Mouse (Mus musculus) urinary bladder, postnatal 14 days (tissue): ENCODE data around the gene Bean1.
A peak's percentile ranks its signal among the peaks of the same experiment; 100 is the strongest.

Experiments
- DNase-seq: peaks from one replicate; pipeline ENCODE4 v3.0.0; 2021; ENCODE audit warnings: low spot score

Gene Bean1

DNA sequence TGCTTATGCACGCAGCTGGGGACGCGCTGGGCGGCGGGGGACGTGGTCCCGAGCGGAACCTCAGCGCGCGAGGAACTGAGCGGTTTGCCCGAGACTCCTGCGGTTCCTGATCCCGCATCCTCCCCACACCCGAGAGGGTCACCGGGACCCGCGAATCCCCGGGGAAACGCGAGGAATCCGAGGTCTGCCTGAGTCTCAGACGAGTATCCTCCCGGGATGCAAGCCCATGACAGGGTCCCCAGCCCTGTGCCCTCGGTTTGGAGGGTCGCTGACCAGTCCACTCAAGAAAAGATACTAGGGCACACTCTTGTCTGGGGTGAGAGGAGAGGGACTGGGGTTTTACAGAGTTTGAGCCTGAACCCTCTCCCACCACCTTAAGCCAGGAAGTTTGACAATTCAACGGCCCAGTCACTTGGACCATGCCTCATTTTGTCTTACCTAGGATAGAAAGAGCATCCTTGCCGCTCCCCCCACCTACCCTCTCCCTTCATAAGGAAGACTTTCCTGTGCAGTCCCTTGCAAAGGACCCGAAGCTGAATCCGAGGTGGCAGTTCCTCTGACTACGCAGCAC, 893 bp downstream of the Bean1 start:
- DNase-seq = no peak

DNA sequence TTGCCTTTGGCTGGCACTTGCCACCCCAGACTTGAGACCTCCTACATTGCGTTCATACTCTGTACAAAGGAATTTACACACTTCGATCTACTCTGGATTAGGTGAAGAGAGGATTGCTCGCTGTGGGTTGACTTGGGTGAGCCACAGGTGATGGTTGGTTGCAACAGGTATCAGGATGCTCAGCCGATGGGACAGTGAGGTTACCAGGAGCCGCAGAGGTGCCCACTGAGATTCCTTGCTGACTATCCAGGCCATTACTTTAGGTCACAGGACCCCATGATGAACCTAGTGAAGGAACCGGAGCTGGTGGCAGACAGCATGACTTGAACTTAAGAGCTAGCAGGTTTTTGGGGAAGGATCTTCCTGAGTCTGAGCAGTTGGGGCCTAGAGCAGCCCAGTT, 2.2 kb downstream of the Bean1 start:
- DNase-seq = no peak

DNA sequence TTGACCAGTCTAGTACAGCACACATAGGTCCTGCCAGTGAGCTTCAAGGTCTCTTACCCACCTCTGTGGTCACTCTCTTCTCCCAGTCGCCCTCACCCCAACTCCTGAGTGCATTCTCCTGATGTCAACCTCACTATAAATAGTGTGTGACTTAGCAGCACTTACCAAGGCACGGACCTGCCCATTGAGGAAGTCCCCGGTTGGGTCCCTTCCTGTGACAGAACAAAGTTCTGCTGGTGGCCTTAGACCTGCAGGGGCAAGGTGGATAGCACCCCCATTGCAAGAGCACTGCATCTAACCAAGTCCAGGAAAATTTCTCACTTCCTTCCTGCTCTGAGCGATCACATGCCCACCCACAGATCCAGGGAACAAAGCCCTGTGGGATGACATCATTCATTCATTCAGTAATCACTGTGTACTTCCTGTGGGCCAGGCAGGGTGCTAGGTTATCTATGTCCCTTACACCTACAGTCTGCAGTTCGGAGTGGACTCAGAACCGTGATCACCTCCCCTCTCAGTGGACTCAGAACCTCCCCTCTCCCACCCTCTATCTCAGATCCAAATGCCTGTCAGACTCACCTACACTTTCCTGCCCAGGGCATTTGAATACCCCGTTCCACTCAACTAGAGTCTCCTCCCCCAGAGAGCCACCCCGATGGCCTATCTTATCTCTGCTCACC, 5.7 kb downstream of the Bean1 start:
- DNase-seq = no peak

DNA sequence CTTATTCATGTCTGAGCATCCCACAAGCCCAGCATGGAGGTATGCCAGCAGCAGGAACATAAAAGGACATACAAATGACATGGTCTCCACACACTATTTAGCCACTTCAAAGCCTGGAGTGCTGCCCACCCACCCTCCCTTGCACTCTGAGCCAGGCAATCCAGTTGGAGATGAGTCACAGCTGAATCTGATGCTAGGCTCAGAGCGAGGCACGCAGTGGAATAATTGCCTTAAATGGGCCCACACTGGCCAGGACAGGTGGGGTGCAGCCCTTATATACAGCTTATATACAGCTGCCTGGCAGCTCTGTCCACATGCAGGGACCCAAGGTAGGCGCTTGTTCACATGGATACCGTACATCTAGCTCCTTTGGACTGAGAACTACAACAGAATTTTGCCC, 6.8 kb downstream of the Bean1 start:
- DNase-seq = no peak

DNA sequence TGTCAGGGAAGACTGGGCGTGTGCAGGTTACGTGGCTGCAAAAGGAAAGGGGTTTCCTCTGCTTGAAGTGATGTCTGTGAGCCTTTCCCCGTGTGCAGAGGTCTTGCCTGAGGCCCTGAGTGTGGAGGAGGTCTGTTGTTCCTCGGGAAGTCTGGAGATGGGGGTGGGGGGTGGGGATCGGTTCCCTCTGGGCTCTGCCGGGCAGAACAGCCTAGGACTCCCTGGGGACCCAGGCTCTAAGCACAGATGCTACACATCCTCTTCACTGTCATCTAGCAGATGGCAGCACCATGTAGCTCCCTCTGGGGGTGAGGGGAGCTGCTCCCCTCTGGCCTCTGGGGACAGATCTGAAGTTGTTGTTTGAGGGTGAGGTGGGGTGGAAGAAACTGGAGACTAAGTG, 14.7 kb downstream of the Bean1 start:
- no peak for DNase-seq

- no peak for DNase-seq
Observed at GRCm38 (mm10) chr8:104186827-104187226, 16.6 kb downstream of the Bean1 start.

DNA sequence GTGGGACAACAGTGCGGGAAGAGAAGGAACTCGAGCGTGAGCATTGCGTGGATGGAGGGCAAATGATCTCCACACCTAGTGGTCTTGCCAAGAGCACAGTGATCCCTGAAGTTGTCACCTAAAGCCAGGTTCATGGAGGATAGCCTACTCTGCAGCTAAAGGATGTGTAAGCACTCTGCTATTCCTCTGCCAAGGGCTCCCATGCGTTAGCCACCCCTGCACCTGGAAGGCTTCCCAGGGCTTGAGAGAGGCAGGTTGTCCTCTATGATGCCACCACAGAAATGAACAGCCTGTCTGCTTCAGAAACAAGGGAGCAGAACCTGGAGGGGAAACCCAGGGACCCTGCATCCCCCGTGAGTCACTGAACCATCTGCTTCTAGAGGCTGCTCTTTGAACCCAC, 17.4 kb downstream of the Bean1 start:
- DNase-seq = no peak

DNA sequence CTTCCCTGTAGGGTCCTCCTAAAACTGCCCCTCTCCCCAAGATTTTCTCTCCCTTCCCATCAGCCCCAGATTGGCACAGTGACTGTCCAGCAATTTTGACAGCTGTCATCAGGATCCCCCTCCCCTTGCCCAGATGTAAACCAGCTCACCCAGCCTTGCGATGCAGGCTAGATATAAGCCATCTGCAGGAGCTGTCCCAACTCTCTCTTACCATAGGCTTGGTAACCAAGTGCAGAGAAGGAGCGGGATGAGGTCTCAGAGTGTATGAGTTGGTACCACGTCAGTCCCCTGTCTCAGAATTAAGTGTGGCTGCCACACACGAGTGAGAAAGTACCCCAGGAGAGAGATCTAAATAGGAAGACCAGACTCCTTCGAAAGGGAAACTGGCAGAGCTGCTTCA, 18.2 kb downstream of the Bean1 start:
- no peak for DNase-seq

GRCm38 (mm10) chr8:104190777-104191468, 20.7 kb downstream of the Bean1 start:
- no peak for DNase-seq

- peak; percentile 34 for DNase-seq
Observed at GRCm38 (mm10) chr8:104191496-104191895, 21.3 kb downstream of the Bean1 start.

GRCm38 (mm10) chr8:104199802-104200201, 29.6 kb downstream of the Bean1 start:
- no peak for DNase-seq

DNA sequence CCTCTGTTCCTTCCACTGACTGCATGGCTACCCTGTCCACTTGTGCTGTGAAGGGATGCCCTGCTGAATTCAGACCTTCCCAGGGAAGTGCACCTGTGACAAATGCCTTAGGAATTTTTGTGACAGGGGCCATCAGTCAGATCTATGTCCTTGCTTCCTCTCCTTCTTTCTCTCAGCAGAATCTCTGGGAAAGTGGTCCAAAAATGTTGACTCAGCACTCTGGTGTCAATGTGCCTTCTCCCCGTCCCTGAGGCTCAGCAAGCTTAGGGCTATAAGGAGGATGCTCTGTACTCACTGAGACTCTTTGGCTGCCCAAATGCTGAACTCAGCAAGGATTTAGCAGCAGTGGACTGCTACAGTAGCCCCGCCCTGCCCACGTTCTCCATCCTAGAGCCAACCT, 31.4 kb downstream of the Bean1 start:
- DNase-seq = no peak

- DNase-seq = no peak
Observed at GRCm38 (mm10) chr8:104202320-104202719, 32.1 kb downstream of the Bean1 start.

- no peak for DNase-seq
Observed at GRCm38 (mm10) chr8:104205292-104205691, 35.0 kb downstream of the Bean1 start.

DNA sequence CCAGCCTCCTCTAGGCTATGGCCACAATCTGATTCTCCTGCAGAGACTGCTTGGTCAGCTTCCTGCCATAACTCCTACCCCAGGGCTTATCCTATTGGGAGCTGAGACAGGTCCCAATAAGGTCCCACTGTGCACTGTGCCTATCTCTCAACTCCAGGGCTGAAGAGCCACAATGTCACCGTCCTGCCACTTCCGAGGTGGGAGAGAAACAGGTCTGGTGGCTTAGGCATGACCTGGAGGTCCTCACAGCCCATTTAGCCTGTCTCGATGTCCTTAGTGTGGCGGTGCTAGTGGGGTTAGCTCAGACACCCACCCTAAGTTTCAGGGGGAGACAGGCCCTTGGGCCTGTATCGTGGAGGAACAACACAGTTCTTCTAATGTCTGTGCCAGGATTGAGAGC, 47.4 kb downstream of the Bean1 start:
- DNase-seq = no peak

- DNase-seq = peak; percentile 48
Observed at GRCm38 (mm10) chr8:104219079-104219478, 48.8 kb downstream of the Bean1 start.

DNA sequence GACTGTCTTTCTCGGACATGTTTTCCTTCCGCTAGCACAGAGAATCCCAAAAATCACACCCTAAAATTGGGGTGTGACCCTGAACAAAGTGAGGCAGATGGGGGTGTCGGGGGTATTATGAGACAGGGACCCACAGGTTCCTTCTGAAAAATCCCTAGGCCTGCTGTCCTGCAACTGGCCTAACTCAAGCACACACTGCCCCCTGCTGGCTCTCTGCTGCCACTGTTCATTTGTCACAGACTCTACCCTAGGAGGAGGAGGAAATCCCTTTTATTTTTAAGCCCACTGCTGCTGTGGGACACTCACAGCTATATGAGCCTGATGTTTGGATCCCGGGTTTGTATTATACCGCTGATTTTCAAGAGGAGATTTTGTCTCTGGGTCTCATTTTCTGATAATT, 49.6 kb downstream of the Bean1 start:
- peak; percentile 70 for DNase-seq

DNA sequence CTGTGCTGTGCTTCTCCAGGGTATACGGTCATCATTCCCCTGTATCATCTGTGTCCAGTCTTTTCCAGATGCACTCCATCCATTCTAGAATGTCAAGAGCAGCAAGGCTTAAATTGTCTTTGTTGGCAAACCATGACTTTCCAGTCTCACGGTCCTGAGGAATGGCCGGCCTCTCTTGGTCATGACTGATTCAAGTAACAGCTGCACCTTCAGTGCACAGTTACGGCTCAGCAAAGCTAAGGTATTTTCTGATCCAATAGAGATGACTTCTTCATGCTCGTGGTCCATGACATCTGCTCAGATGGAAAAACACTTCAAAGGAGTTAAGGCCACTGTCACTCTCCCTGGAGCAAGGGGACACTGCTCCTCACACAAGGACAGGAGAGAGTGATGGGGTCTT, 56.8 kb downstream of the Bean1 start:
- no peak for DNase-seq

DNA sequence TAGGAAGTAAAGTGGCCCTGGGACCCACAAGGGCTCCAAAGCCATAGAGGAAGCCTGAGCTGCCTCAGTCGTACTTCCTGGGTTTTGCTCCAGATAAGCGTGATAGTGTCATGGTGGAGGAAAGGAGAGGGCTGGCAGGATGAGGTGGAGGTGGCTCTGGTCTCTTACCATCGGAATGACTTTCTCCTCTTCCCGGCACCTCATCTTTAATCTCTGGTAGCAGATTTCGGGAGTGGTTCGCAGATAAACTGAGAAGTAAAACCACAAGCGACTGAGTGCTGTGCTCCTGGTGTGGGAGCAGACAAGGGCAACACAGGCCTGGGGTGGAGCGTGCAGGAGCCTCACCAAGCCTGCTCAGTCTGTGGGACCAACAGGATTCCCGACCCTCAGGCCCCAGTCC, 60.1 kb downstream of the Bean1 start:
- no peak for DNase-seq

- DNase-seq = no peak
Observed at GRCm38 (mm10) chr8:104232039-104232438, 61.8 kb downstream of the Bean1 start.

GRCm38 (mm10) chr8:104232919-104233318, 62.7 kb downstream of the Bean1 start:
- DNase-seq = no peak

DNA sequence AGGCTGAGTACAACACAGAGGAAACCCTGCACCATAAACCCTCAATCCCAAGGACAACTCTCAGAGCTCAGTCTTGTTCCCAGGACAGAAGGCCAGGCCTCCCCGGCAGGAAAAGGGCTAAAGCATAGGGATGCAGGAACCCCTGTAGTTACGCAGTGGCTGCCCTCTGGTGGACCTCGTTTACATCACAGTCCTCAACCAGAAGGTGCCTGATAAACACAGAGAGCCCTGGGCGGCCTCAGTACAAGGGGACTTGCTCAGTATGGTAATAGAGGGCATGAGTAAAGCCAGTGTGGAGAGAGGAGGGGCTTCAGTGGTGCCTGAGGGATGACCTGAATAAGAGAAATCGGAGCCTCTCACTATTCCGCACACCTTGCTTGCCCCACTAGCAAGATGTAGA, 64.3 kb downstream of the Bean1 start:
- no peak for DNase-seq

GRCm38 (mm10) chr8:104239418-104239861, 69.2 kb downstream of the Bean1 start:
- no peak for DNase-seq
